Mouse (Mus musculus): ENCODE measurements around the gene Baiap2l2. TPM values are rescaled to one million over a fixed set of nuclear protein-coding genes. Genes with fewer than 3 reads are reported as not detected.

Gene Baiap2l2
- polyA plus RNA-seq, 1 experiment from 2014 or later: 13.4 TPM

GRCm38 (mm10) chr15:79270317-79271123, 14.8 kb downstream of the Baiap2l2 start:
- peaks cover 14% of the 10 kb centered on the region for H3K4me1 ChIP-seq
- H3K27ac ChIP-seq: 0 out of 2 replicates have a peak overlapping the region, but pooled peaks have one; percentile 14
- no peaks in the 10 kb centered on the region for H3K9me3 ChIP-seq (replicated peaks)
- peak overlapping the region; percentile 12; the same call in 1 of the 2 replicates for H3K9ac ChIP-seq
- WGBS: 2% methylated on average over 33 of the region's 33 CpGs
- H3K4me3 ChIP-seq (replicated peaks): peak overlapping the region; percentile 40
- peak overlapping the region; percentile 81 for H3K4me2 ChIP-seq
- H3K27me3 ChIP-seq: peaks cover 36% of the 10 kb centered on the region
- ATAC-seq (replicated peaks; ENCODE audit: low FRiP score): peak; percentile 52; the same call in 1 of the 2 replicates
- H3K36me3 ChIP-seq: no peaks in the 10 kb centered on the region

DNA sequence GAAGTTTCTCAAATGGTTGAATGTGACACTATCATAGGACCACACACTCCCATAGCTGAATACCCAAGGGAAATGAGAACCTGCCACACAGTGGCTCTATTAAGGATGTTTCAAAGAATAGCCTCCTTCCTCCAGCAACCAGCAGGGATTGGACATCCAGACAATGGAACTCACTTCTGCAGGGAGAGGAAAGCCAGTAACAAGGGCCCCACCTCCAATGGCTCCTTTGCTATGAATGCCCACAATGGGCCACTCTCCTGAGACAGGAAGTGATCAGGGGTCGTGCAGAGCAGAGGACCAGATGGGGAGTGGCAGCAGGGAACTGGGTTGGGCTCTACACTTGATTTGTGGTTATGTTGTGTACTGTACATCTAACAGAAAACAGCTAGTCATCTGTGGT, 16.8 kb downstream of the Baiap2l2 start:
- no peaks in the 10 kb centered on the region for H3K9me3 ChIP-seq (replicated peaks)
- peaks cover 14% of the 10 kb centered on the region for H3K4me1 ChIP-seq
- H3K27ac ChIP-seq: no peak overlapping the region
- no peak for ATAC-seq (replicated peaks; ENCODE audit: low FRiP score)
- peaks cover 43% of the 10 kb centered on the region for H3K27me3 ChIP-seq
- no peak overlapping the region for H3K4me3 ChIP-seq (replicated peaks)
- H3K4me2 ChIP-seq: no peak overlapping the region
- H3K36me3 ChIP-seq: no peaks in the 10 kb centered on the region
- H3K9ac ChIP-seq: no peak overlapping the region
- WGBS: 29% methylated on average over 1 of the region's 1 CpGs

- H3K4me1 ChIP-seq: peaks cover 26% of the 10 kb centered on the region
- H3K4me3 ChIP-seq (replicated peaks): no peak overlapping the region
- no peak overlapping the region for H3K4me2 ChIP-seq
- ATAC-seq (replicated peaks; ENCODE audit: low FRiP score): no peak
- H3K9ac ChIP-seq: no peak overlapping the region
- no peaks in the 10 kb centered on the region for H3K36me3 ChIP-seq
- no peaks in the 10 kb centered on the region for H3K9me3 ChIP-seq (replicated peaks)
- H3K27ac ChIP-seq: no peak overlapping the region
- 59% methylated on average over 4 of the region's 4 CpGs for WGBS
- H3K27me3 ChIP-seq: peaks cover 62% of the 10 kb centered on the region
Measured at GRCm38 (mm10) chr15:79265384-79265783, 20.0 kb downstream of the Baiap2l2 start.

DNA sequence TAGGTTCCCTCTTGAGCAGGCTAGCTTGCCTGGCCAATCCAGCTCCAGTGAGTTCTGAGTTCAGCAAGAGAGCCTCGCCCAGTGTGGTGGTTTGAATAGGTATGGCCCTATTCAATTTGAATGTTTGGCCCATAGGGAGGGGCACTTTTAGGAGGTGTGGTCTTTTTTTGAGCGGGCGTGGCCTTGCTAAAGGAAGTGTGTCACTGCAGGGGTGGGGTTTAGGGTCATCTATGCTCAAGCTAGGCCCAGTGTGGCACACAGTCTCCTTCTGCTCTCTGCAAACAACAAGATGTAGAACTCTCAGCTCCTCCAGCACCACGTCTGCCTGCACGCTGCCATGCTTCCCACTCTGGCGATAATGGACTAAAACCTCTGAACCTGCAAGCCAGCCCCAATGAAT, 21.6 kb downstream of the Baiap2l2 start:
- H3K36me3 ChIP-seq: no peaks in the 10 kb centered on the region
- H3K4me3 ChIP-seq (replicated peaks): no peak overlapping the region
- WGBS: 91% methylated on average over 6 of the region's 6 CpGs
- peaks cover 66% of the 10 kb centered on the region for H3K27me3 ChIP-seq
- H3K9ac ChIP-seq: no peak overlapping the region
- peaks cover 32% of the 10 kb centered on the region for H3K4me1 ChIP-seq
- no peaks in the 10 kb centered on the region for H3K9me3 ChIP-seq (replicated peaks)
- no peak overlapping the region for H3K27ac ChIP-seq
- no peak for ATAC-seq (replicated peaks; ENCODE audit: low FRiP score)
- H3K4me2 ChIP-seq: no peak overlapping the region

DNA sequence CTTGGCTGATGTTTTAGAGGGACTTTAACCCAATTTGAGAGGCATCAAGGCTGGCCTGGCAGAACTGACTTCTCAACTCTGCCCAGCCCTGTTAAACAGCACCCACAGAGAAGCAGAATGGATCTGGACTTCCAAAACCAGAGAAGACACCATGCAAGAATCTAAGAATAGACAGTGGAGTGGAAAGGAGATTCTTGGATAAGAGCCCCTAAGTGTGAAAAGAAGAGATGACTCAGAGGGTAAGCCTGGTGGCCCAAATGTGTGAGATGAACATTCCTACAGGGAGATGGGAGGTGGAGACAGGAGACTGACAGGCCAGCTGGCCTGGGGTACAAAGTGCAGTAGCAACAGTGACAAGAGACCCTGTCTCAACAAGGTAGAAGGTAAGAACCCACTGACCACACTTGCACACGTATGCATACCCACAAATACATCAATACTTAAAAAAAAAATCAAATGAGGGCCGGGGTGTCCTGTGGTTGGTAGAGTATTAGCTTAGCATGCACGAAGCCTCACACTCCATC, 22.5 kb downstream of the Baiap2l2 start:
- H3K4me3 ChIP-seq (replicated peaks): no peak overlapping the region
- H3K4me2 ChIP-seq: no peak overlapping the region
- peaks cover 62% of the 10 kb centered on the region for H3K27me3 ChIP-seq
- no peaks in the 10 kb centered on the region for H3K9me3 ChIP-seq (replicated peaks)
- H3K27ac ChIP-seq: no peak overlapping the region
- H3K9ac ChIP-seq: no peak overlapping the region
- ATAC-seq (replicated peaks; ENCODE audit: low FRiP score): no peak
- peaks cover 37% of the 10 kb centered on the region for H3K4me1 ChIP-seq
- 95% methylated on average over 3 of the region's 3 CpGs for WGBS
- no peaks in the 10 kb centered on the region for H3K36me3 ChIP-seq

DNA sequence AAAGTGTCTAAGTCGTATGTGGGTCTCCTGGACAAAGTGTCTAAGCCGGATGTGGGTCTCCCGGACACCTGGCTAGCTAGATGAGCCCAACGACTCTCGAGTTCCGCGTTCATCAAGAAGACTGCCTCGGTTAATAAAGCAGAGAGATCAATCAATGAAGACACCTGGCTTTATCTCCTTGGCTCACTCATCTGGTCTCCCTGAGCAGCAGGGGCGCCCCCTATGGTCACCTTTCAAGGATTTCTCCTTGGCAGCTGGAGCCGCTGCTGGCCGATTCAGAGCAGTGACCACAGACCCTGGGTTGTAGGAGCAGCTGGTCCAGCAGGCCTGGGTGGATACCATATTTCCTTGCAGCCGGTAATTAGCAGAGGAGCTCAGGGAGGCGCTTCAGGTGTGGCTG, 23.0 kb downstream of the Baiap2l2 start:
- Histone ChIP-seq H3K4me3 (replicated peaks) (peak overlapping the region; percentile 64; the same call in 1 of the 2 replicates), H3K4me2 (peak overlapping the region; percentile 100)
- no peak for ATAC-seq (replicated peaks; ENCODE audit: low FRiP score)

GRCm38 (mm10) chr15:79261757-79262156, 23.6 kb downstream of the Baiap2l2 start:
- ATAC-seq (replicated peaks; ENCODE audit: low FRiP score): peak; percentile 47
- H3K4me1 ChIP-seq: peaks cover 37% of the 10 kb centered on the region
- H3K9ac ChIP-seq: peak overlapping the region; percentile 60
- peak overlapping the region; percentile 100 for H3K4me2 ChIP-seq
- 0% methylated on average over 28 of the region's 28 CpGs for WGBS
- peak overlapping the region; percentile 64 for H3K4me3 ChIP-seq (replicated peaks)
- peaks cover 57% of the 10 kb centered on the region for H3K27me3 ChIP-seq
- H3K36me3 ChIP-seq: no peaks in the 10 kb centered on the region
- H3K9me3 ChIP-seq (replicated peaks): no peaks in the 10 kb centered on the region
- H3K27ac ChIP-seq: no peak overlapping the region

More for the DNA sequence above, 23.0 kb downstream of the Baiap2l2 start:
- 17% methylated on average over 13 of the region's 13 CpGs for WGBS
- H3K36me3 ChIP-seq: no peaks in the 10 kb centered on the region
- H3K9ac ChIP-seq: no peak overlapping the region
- H3K9me3 ChIP-seq (replicated peaks): no peaks in the 10 kb centered on the region
- H3K4me1 ChIP-seq: peaks cover 37% of the 10 kb centered on the region
- peaks cover 62% of the 10 kb centered on the region for H3K27me3 ChIP-seq
- H3K27ac ChIP-seq: no peak overlapping the region

DNA sequence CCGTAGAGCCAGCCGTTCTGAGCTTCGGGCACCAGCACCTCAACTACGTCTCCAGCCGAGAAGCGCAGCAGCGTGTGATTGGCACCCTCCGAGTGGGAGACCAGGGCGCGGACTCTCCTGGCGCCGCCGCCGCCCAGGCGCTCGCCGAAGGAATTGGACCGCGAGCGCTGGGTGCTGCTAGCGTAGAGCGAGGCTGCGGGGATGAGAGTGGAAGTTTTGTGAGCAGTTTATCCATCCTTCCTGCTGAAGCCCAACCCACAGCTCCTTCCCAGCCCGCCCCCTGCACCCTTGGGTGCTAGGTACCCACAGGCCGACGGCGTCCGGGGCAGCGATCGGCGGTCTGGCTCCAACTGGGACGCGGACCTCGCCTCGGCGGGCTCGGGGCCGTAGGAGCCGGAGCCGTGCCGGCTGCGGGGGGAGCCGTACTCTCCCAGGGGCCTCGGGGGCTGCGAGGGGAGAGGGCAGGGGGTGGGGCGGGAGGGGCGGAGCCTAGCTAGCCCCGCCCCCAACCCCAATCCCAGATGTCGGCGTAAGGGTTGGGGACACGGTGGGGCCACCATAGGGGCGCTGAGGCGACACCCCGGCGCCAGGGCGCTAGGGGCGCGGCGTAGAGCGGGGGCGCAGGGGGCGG, 24.1 kb downstream of the Baiap2l2 start:
- 0 out of 2 replicates have a peak overlapping the region, but pooled peaks have one; percentile 37 for H3K27ac ChIP-seq
- peaks cover 52% of the 10 kb centered on the region for H3K27me3 ChIP-seq
- peak; percentile 72 for ATAC-seq (replicated peaks; ENCODE audit: low FRiP score)
- H3K9ac ChIP-seq: peak overlapping the region; percentile 60
- under 1% methylated on average over 58 of the region's 62 CpGs for whole genome bisulfite sequencing
- peaks cover 37% of the 10 kb centered on the region for H3K4me1 ChIP-seq
- no peaks in the 10 kb centered on the region for H3K36me3 ChIP-seq
- H3K4me3 ChIP-seq (replicated peaks): peak overlapping the region; percentile 64
- H3K9me3 ChIP-seq (replicated peaks): no peaks in the 10 kb centered on the region
- peak overlapping the region; percentile 100 for H3K4me2 ChIP-seq

GRCm38 (mm10) chr15:79258521-79258920, 26.8 kb downstream of the Baiap2l2 start:
- Histone ChIP-seq H3K9me3 (replicated peaks) (no peaks in the 10 kb centered on the region), H3K9ac (no peak overlapping the region), H3K27me3 (peaks cover 60% of the 10 kb centered on the region), H3K4me1 (peaks cover 39% of the 10 kb centered on the region), H3K4me3 (replicated peaks) (no peak overlapping the region), H3K27ac (0 out of 2 replicates have a peak overlapping the region, but pooled peaks have one; percentile 22), H3K4me2 (no peak overlapping the region), H3K36me3 (no peaks in the 10 kb centered on the region)
- WGBS: 40% methylated on average over 17 of the region's 17 CpGs
- ATAC-seq (replicated peaks; ENCODE audit: low FRiP score): 0 out of 2 replicates have a peak, but pooled peaks have one; percentile 14

DNA sequence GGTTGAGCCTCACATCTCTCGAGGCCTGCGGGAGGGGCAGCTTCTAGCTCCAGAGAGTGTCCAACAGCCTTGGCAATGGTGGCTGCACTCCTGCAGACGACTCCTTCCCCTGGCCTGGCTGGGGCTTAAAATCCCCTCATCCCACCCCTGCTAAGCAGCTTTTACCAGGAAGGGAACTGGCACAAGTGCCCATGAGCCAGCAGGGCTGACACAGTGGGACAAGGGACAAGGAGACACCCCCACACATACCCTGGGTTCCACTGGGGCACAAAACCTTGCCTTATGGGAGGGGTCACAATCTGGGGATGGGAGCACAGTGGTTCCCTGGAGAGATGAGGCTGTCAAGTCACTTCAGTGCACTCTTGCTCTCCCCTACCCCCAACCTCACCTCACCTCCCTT, 30.7 kb downstream of the Baiap2l2 start, which contains the start of gene Slc16a8:
Gene Slc16a8, minus strand, starts transcription at position 101 of the 400 bp plus-strand sequence.
- Histone ChIP-seq H3K4me2 (no peak within 1 kb of the TSS), H3K4me3 (replicated peaks) (no peak within 1 kb of the TSS), H3K27ac (no peak within 1 kb of the TSS), H3K36me3 (no peaks in the 10 kb centered on the region), H3K9ac (no peak within 1 kb of the TSS), H3K4me1 (peaks cover 35% of the 10 kb centered on the region), H3K27me3 (peaks cover 53% of the 10 kb centered on the region), H3K9me3 (replicated peaks) (no peaks in the 10 kb centered on the region)
- 52% methylated on average over 3 of the region's 3 CpGs for WGBS
- ATAC-seq (replicated peaks; ENCODE audit: low FRiP score): no peak

DNA sequence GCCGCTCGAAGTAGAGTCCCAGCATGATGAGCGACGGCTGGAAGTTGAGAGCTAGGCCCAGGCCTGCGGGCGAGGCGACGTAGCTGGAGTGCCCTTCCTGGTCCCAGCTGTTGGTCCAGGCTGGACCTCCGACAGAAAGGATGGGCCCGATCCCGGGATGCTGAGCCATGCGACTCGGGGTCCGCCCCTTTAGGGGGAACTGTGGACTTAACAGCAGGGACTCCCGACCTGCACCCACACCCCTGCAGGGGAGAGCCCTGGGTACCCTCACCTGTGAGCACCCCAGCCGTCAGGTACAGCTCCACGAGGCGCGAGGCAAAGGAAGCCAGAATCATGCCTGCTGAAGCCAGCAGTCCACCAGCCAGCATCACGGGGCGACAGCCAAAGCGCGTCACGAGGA, 32.8 kb downstream of the Baiap2l2 start:
- Histone ChIP-seq H3K36me3 (peaks cover 18% of the 10 kb centered on the region), H3K27me3 (peaks cover 51% of the 10 kb centered on the region), H3K27ac (no peak overlapping the region), H3K4me3 (replicated peaks) (peak overlapping the region; percentile 39), H3K4me1 (peaks cover 24% of the 10 kb centered on the region), H3K9ac (peak overlapping the region; percentile 49), H3K4me2 (peak overlapping the region; percentile 76), H3K9me3 (replicated peaks) (no peaks in the 10 kb centered on the region)
- WGBS: 30% methylated on average over 24 of the region's 24 CpGs
- no peak for ATAC-seq (replicated peaks; ENCODE audit: low FRiP score)
